Mouse (Mus musculus) liver, embryonic 11.5 days (tissue): ENCODE data around the gene Tbck. TPM values are rescaled to one million over a fixed set of nuclear protein-coding genes. Genes with fewer than 3 reads are reported as not detected.
A peak's percentile ranks its signal among the peaks of the same experiment; 100 is the strongest.

Source experiments
- ATAC-seq: fragments of 200-750 bp; cut with Nextera tagmentation; replicated peaks from 2 replicates; pipeline ENCODE4 v1.8.0; 2017; ENCODE audit warnings: moderate number of reproducible peaks, mild to moderate bottlenecking, moderate TSS enrichment, moderate library complexity; ENCODE audit not compliant: low FRiP score
- DNase-seq: peaks from one replicate; pipeline ENCODE4 v3.0.0-alpha.2; 2017; ENCODE audit warnings: low spot score
- H3K27ac ChIP-seq: fragments of 300-500 bp; sonication (generic); 2 replicates; pipeline ENCODE4 v1.5.1; 2014; ENCODE audit warnings: mild to moderate bottlenecking, low read depth, low read length, control low read depth
- H3K27me3 ChIP-seq: fragments of 300-500 bp; sonication (generic); replicated peaks from 2 replicates; pipeline ENCODE4 v1.6.1; 2014; ENCODE audit warnings: low read length, mixed read lengths; ENCODE audit not compliant: control insufficient read depth, insufficient read depth
- H3K36me3 ChIP-seq: fragments of 300-500 bp; sonication (generic); 2 replicates; pipeline ENCODE4 v1.6.1; 2014; ENCODE audit warnings: mild to moderate bottlenecking, low read length, moderate library complexity, mixed read lengths; ENCODE audit not compliant: control insufficient read depth, insufficient read depth
- H3K4me1 ChIP-seq: fragments of 300-500 bp; sonication (generic); replicated peaks from 2 replicates; pipeline ENCODE4 v1.6.1; 2014; ENCODE audit warnings: low read length, mixed read lengths; ENCODE audit not compliant: control insufficient read depth, insufficient read depth
- H3K4me2 ChIP-seq: fragments of 300-500 bp; sonication (generic); 2 replicates; pipeline ENCODE4 v1.6.1; 2014; ENCODE audit warnings: mild to moderate bottlenecking, control low read depth, moderate library complexity
- H3K4me3 ChIP-seq: fragments of 300-500 bp; sonication (generic); 2 replicates; pipeline ENCODE4 v1.5.1; 2014; ENCODE audit warnings: low read depth, low read length, control low read depth
- H3K9ac ChIP-seq: fragments of 300-500 bp; sonication (generic); 2 replicates; pipeline ENCODE4 v1.6.1; 2014; ENCODE audit warnings: low read depth, low read length, control low read depth
- H3K9me3 ChIP-seq: fragments of 300-500 bp; sonication (generic); 2 replicates; pipeline ENCODE4 v1.6.1; 2016; ENCODE audit warnings: low read length, inconsistent platforms, mixed read lengths; ENCODE audit not compliant: control insufficient read depth
- WGBS: fragments of 180-500 bp; shearing (Covaris S2); extraction: QIAGEN DNeasy Blood & Tissue Kit; methylation state at CpG from one replicate; pipeline ENCODE4 v1.1.7; 2014; 5-methylcytosine and 5-hydroxymethylcytosine counted together
- polyA plus RNA-seq: library from polyadenylated mRNA; unstranded; fragments of >200 nt; fragmentation: Nextera tagmentation; extraction: Ambion mirVana; gene quantifications from 2 replicates; pipeline ENCODE4 v1.2.1, GENCODE M21; 2014

Gene Tbck
- 12.8 and 13.1 TPM in 2 replicates for polyA plus RNA-seq

DNA sequence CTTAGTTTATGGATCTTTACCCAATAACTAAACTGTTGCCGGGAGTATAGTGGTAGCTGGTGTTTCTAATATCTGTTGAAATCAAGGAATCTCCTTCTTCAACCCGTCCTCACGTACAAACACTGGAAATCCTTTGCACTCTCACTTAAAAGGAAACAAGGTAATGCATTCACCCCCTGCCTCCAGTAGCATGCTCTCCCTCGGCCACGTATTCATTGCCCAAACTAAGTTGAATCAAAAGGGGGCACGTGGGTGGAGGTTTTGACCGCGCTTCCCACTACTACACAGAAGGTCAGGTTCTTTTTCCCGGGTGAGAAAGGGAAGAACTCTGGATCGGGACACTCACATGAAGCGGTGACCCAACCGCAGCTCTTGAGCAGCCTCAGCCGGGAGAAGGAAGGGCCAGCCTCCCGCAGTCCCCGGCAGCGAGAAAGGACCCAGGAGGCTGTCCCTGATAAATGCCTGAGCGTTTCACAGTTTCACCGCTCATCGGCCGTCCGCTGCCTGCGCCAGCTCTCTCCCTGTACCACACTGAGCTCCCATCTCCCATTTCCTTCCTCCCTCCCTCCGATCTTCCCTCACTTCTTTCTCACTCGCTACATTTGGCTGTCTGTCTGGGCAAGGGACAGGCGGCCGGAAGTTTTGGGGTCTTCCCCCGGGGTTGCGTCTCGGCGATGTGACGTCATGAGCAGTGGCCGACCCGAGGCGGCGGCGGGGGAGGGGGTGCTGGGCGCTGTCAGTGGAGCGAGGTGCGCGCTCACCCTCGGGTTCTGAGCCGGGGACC is at the start of gene Tbck:
Gene Tbck, plus strand, starts transcription at position 698 of the 784 bp plus-strand sequence.
- Histone ChIP-seq H3K9ac (peak within 1 kb of the TSS; percentile 86), H3K9me3 (no peaks in the 10 kb centered on the region), H3K4me3 (peak within 1 kb of the TSS; percentile 86), H3K27me3 (no peaks in the 10 kb centered on the region), H3K4me2 (peak within 1 kb of the TSS; percentile 82), H3K4me1 (peaks cover 6% of the 10 kb centered on the region; the same call in 1 of the 2 replicates), H3K36me3 (no peaks in the 10 kb centered on the region; the same call in 1 of the 2 replicates), H3K27ac (peak within 1 kb of the TSS; percentile 79)
- under 1% methylated on average over 42 of the region's 42 CpGs for WGBS
- ATAC-seq (peak; percentile 95), DNase-seq (peak; percentile 97)

DNA sequence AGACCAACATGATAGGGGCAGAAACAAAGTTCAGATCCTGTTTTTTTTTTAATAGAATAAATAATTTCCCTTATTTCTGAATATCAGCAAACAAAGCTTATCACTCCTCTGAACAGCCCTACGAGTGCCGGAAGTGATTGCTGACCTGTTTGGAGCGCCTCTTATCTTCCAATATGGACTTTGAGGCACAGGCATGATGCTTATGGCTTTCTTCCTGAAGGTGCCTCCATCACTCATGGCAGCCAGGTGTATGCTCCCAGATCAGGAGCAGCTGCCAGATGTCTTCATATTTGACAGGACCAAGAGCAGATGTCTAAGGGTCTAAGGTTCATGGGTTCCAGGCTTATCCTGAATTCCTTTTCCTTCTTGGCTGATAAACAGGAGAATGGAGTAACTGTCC is 46.9 kb upstream of the Tbck start:
- H3K4me2 ChIP-seq, result no peak overlapping the region
- ATAC-seq (no peak), DNase-seq (no peak)
- no peaks in the 10 kb centered on the region for H3K9me3 ChIP-seq
- no peaks in the 10 kb centered on the region for H3K36me3 ChIP-seq
- 73% methylated on average over 3 of the region's 3 CpGs for WGBS
- no peaks in the 10 kb centered on the region for H3K4me1 ChIP-seq
- no peak overlapping the region for H3K4me3 ChIP-seq
- H3K27ac ChIP-seq, result no peak overlapping the region
- H3K27me3 ChIP-seq, result no peaks in the 10 kb centered on the region
- no peak overlapping the region for H3K9ac ChIP-seq

DNA sequence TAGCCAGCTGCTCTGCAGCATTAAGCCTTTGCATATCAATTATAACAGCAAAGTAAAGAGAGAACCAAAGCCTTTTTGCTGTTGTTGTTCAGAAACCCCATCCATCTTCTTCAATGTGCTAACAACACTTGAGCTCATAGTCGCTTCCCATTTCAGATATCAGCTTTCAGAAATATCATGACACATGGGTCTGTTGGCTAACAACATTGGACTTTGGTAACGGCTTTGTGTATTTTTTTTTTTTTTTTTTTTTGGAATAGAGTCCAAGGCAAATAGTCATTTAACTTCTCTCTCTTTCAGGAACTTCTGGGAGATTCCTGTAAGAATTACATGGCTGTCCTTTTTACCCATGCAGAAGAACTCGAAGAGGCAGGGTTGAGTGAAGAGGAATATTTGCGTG is 39.9 kb upstream of the Tbck start:
- no peak for ATAC-seq
- Histone ChIP-seq H3K9me3 (no peaks in the 10 kb centered on the region), H3K4me3 (no peak overlapping the region), H3K4me1 (no peaks in the 10 kb centered on the region), H3K9ac (no peak overlapping the region), H3K36me3 (no peaks in the 10 kb centered on the region), H3K27ac (no peak overlapping the region), H3K4me2 (no peak overlapping the region), H3K27me3 (no peaks in the 10 kb centered on the region)
- WGBS, result 76% methylated on average over 4 of the region's 4 CpGs
- DNase-seq, result no peak

DNA sequence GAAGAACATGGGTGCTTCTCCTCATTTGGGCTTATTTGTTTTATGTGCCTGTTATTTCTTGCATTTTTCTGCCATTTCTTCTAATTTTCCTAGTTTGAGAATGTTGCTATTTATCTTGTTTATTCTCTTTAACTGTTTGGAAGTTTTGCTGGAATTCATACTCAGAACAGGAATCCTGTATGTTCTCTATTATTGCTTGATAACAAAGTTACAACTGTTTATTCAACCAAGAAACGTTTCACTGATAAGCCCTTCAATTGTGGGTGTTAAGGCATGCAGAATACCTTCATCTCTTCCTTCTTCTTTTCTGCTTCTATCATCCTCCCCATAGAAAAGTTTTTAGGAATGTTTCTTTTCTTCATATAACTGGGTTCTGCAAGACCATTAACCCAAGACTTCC is 37.1 kb upstream of the Tbck start:
- DNase-seq (no peak), ATAC-seq (no peak)
- H3K4me1 ChIP-seq, result no peaks in the 10 kb centered on the region
- H3K4me3 ChIP-seq, result no peak overlapping the region
- no peaks in the 10 kb centered on the region for H3K27me3 ChIP-seq
- H3K4me2 ChIP-seq, result no peak overlapping the region
- no peaks in the 10 kb centered on the region for H3K36me3 ChIP-seq
- no peaks in the 10 kb centered on the region for H3K9me3 ChIP-seq
- 39% methylated on average over 1 of the region's 1 CpGs for WGBS
- H3K27ac ChIP-seq, result no peak overlapping the region
- no peak overlapping the region for H3K9ac ChIP-seq

DNA sequence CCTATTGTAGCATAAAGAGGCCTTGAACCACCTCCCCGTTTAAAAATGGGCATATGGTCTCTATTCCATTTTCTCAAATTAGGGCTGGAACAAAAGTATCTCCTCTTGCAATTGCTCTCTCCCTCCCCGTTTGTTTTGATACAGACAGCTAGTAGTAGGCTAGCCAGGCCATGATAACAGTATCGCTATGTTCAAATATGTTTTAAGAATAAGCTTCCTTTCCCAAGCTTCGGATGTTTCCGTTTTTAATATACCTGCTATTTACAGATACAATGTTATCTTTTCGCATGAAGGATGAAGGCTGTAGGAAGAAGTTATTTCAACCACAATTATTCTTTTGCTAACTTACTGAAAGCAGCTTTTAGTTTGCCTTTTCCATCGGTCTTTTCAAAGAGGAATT is 34.6 kb upstream of the Tbck start:
- H3K36me3 ChIP-seq, result no peaks in the 10 kb centered on the region
- 85% methylated on average over 7 of the region's 7 CpGs for WGBS
- H3K9me3 ChIP-seq, result no peaks in the 10 kb centered on the region
- no peak overlapping the region for H3K4me3 ChIP-seq
- DNase-seq (no peak), ATAC-seq (no peak)
- H3K4me1 ChIP-seq, result no peaks in the 10 kb centered on the region
- H3K27me3 ChIP-seq, result no peaks in the 10 kb centered on the region
- H3K4me2 ChIP-seq, result no peak overlapping the region
- H3K9ac ChIP-seq, result no peak overlapping the region
- H3K27ac ChIP-seq, result no peak overlapping the region

DNA sequence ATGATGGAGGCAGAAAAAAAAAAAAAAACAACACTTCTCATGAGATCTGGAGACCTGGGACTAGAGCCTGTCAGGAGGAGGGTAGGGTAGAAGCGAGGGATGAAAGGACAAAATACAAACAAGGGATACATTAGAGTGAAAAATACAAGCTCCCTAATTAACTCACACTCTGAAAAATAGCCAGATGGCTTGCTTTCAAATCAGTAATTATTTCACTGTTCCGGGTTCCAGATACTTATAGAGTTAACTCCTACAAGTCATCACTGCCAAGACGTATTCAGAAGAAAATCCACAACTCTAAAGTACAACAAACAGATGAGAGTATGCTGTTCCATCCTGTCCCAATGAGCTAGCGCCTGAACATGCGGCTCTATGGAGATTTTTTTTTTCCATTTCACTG is 33.8 kb upstream of the Tbck start:
- Histone ChIP-seq H3K36me3 (no peaks in the 10 kb centered on the region), H3K27me3 (no peaks in the 10 kb centered on the region), H3K4me3 (no peak overlapping the region), H3K4me2 (no peak overlapping the region), H3K9ac (no peak overlapping the region), H3K4me1 (no peaks in the 10 kb centered on the region), H3K9me3 (no peaks in the 10 kb centered on the region), H3K27ac (no peak overlapping the region)
- WGBS, result 85% methylated on average over 5 of the region's 5 CpGs
- no peak for ATAC-seq
- no peak for DNase-seq

DNA sequence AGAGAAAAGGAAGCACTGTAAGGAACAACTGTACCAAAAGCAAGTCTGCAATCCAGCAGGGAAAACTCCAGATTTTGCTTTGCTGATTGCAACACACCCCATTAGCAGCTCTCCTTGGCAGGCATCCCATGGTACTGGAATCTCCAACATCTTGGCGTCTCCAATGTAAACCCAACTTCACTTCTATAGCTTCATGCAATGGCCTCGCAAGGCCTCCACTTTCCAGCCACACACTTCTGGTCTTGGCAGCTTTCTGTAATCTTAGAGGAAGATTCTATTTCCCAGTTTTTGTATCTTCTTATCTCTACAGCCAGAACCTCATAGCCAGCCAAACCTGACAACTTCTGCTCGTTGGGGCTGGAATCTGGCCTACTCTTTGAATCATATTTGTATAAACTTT is 32.2 kb upstream of the Tbck start:
- WGBS, result 76% methylated on average over 3 of the region's 3 CpGs
- DNase-seq (no peak), ATAC-seq (no peak)
- H3K36me3 ChIP-seq, result no peaks in the 10 kb centered on the region
- no peak overlapping the region for H3K4me2 ChIP-seq
- no peaks in the 10 kb centered on the region for H3K4me1 ChIP-seq
- no peak overlapping the region for H3K27ac ChIP-seq
- no peaks in the 10 kb centered on the region for H3K9me3 ChIP-seq
- no peak overlapping the region for H3K9ac ChIP-seq
- no peak overlapping the region for H3K4me3 ChIP-seq
- H3K27me3 ChIP-seq, result no peaks in the 10 kb centered on the region

DNA sequence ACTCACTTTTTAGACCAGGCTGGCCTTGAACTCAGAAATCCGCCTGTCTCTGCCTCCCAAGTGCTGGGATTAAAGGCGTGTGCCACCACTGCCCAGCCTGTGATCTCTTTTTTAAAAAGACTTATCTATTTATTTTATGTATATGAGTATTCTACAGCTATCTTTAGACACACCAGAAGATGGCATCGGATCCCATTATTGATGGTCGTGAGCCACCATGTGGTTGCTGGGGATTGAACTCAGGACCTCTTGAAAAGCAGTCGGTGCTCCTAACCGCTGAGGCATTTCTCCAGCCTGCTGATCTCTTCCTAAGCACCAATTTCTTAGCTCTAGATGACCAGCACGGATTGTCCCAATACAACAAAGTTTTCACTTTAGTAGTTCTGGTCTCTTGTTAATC is 30.0 kb upstream of the Tbck start:
- no peaks in the 10 kb centered on the region for H3K36me3 ChIP-seq
- no peak overlapping the region for H3K4me3 ChIP-seq
- no peaks in the 10 kb centered on the region for H3K4me1 ChIP-seq
- no peak overlapping the region for H3K27ac ChIP-seq
- no peaks in the 10 kb centered on the region for H3K9me3 ChIP-seq
- no peak overlapping the region for H3K4me2 ChIP-seq
- WGBS, result 80% methylated on average over 7 of the region's 7 CpGs
- no peaks in the 10 kb centered on the region for H3K27me3 ChIP-seq
- no peak for ATAC-seq
- DNase-seq, result no peak
- H3K9ac ChIP-seq, result no peak overlapping the region

DNA sequence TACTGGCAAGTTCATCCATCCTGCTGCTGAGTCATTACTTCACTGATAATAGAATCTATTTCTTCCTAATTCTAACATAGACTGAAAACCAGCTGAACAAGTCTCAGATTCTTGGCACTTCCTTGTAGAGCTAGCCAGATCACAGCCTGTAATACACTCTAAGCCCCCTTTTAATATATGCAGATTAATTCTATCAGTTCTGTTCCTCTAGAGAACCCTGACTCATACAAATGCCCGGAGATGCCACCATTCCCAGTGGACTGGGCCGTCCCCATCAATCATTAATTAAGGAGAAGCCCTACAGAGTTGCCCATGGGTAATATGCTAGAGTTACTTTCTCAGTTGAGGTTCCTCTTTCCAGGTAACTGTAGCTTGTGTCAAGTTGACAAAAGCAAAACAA is 28.0 kb upstream of the Tbck start:
- no peaks in the 10 kb centered on the region for H3K9me3 ChIP-seq
- no peaks in the 10 kb centered on the region for H3K4me1 ChIP-seq
- H3K36me3 ChIP-seq, result peaks cover 4% of the 10 kb centered on the region; the same call in 1 of the 2 replicates
- no peak for DNase-seq
- no peak for ATAC-seq
- H3K27ac ChIP-seq, result no peak overlapping the region
- no peak overlapping the region for H3K4me3 ChIP-seq
- 94% methylated on average over 2 of the region's 2 CpGs for WGBS
- H3K27me3 ChIP-seq, result no peaks in the 10 kb centered on the region
- no peak overlapping the region for H3K4me2 ChIP-seq
- no peak overlapping the region for H3K9ac ChIP-seq
